Mouse (Mus musculus) thymus, postnatal 10 days (tissue): ENCODE measurements at regions not wholly inside any gene's neighbourhood (a gene's known extent, or its start where the extent isn't known, plus 50 kb on each side); places are given as distances from the start of the nearest gene placed in this dataset.

Experiments
- DNase-seq, 2 experiments: peaks; one replicate each; pipeline ENCODE4 v3.0.0; 2021; ENCODE audit warnings: low spot score in 2 of 2

- DNase-seq = no peak
These were observed 174.8 kb downstream of the Nfkbiz start for GRCm38 (mm10) chr16:55663946-55664345.

GRCm38 (mm10) chr16:55636667-55637450 lies 201.8 kb downstream of the Nfkbiz start:
- no peak for DNase-seq

GRCm38 (mm10) chr16:55636224-55636623 lies 202.5 kb downstream of the Nfkbiz start:
- no peak for DNase-seq

GRCm38 (mm10) chr16:55634691-55635090 lies 204.0 kb downstream of the Nfkbiz start:
- DNase-seq = no peak

GRCm38 (mm10) chr16:55632220-55632619 lies 206.5 kb downstream of the Nfkbiz start:
- DNase-seq = no peak

GRCm38 (mm10) chr16:55631637-55632036 lies 207.1 kb downstream of the Nfkbiz start:
- no peak for DNase-seq

GRCm38 (mm10) chr16:55631048-55631447 lies 207.7 kb downstream of the Nfkbiz start:
- no peak for DNase-seq

GRCm38 (mm10) chr16:55627531-55627930 lies 211.2 kb downstream of the Nfkbiz start:
- DNase-seq = no peak

- no peak for DNase-seq
These were observed 215.3 kb downstream of the Nfkbiz start for GRCm38 (mm10) chr16:55623422-55623821.

GRCm38 (mm10) chr16:55619731-55620130 lies 219.0 kb downstream of the Nfkbiz start:
- no peak for DNase-seq

GRCm38 (mm10) chr16:55617958-55618357 lies 220.7 kb downstream of the Nfkbiz start:
- DNase-seq = no peak

GRCm38 (mm10) chr16:55617506-55617905 lies 221.2 kb downstream of the Nfkbiz start:
- DNase-seq = no peak

- DNase-seq = no peak
These were observed 222.1 kb downstream of the Nfkbiz start for GRCm38 (mm10) chr16:55616408-55617120.

GRCm38 (mm10) chr16:55612873-55613272 lies 225.8 kb downstream of the Nfkbiz start:
- DNase-seq = no peak

- no peak for DNase-seq
These were observed 226.7 kb downstream of the Nfkbiz start for GRCm38 (mm10) chr16:55612001-55612400.

- no peak for DNase-seq
These were observed 227.5 kb downstream of the Nfkbiz start for GRCm38 (mm10) chr16:55611172-55611571.

- no peak for DNase-seq
These were observed 230.3 kb downstream of the Nfkbiz start for GRCm38 (mm10) chr16:55608361-55608760.

GRCm38 (mm10) chr16:55606447-55607239 lies 232.1 kb downstream of the Nfkbiz start:
- DNase-seq = no peak

GRCm38 (mm10) chr16:55603611-55604010 lies 235.1 kb downstream of the Nfkbiz start:
- DNase-seq = no peak

GRCm38 (mm10) chr16:55589382-55589956 lies 249.2 kb downstream of the Nfkbiz start:
- DNase-seq = no peak

GRCm38 (mm10) chr16:55587138-55587537 lies 251.6 kb downstream of the Nfkbiz start:
- no peak for DNase-seq

GRCm38 (mm10) chr16:55582906-55583305 lies 255.8 kb downstream of the Nfkbiz start:
- no peak for DNase-seq
